10 mouse cellular contexts compared by ENCODE assay signal in the genomic region with DNA sequence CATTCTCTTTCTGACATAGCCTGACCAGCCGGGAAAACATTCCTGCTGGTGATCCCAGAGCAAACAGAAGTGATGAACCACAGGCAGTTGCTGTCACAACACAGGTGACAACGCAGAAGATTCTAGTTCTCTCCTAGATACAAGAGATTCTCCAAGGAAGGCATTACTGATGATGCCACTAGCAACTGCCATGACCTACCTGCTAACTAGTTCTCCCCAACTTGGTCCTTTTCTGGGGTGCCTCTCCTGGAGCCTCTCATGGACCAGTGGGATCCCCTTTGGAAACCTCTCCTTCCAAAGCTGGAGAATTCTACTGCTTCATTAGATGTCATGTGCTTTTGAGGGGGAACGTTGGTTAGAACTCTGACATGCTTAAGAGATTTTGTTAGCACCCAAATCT. TPM values are rescaled to one million over a fixed set of nuclear protein-coding genes. Genes with fewer than 3 reads are reported as not detected.
DNase-seq lines count a peak whose midpoint lies in the region; ATAC-seq and TF ChIP-seq lines count a peak whose summit lies in the region.
"Not testable (repeated sequence)": the region's sequence is repeated elsewhere in the genome, so short reads cannot be mapped to it uniquely, and the experiment has no call there.
"Had no signal": no experiment of that assay in that cellular context is flagged by ENCODE, and none has a peak within 500 bp of the region (broad histone marks: within the 10 kb centered on the region; RNA-seq: fewer than 3 reads in every experiment).

A gene (minus strand): TSS at position 101 of the 400 bp plus-strand sequence.

- H3K9ac ChIP-seq in lung, postnatal 0 days (replicated peaks; ENCODE audit: low read depth): not testable (repeated sequence)

- not testable (repeated sequence) for TF ChIP-seq EP300 in lung, postnatal 0 days (IDR thresholded peaks at IDR 0.05)

- not testable (repeated sequence) for H3K4me1 ChIP-seq in lung, postnatal 0 days (ENCODE audit: insufficient read depth, low read depth, low read length); midbrain, embryonic 10.5 days

- not testable (repeated sequence) for H3K27me3 ChIP-seq in lung, postnatal 0 days (replicated peaks; ENCODE audit: insufficient read depth, low read length); midbrain, embryonic 10.5 days (ENCODE audit: low read depth, poor library complexity, severe bottlenecking)

- 69% methylated on average over 3 of the region's 3 CpGs for WGBS in lung, postnatal 0 days
- WGBS in midbrain, embryonic 10.5 days: 82% methylated on average over 3 of the region's 3 CpGs

- not testable (repeated sequence) for H3K27ac ChIP-seq in lung, postnatal 0 days (ENCODE audit: low read length); midbrain, embryonic 10.5 days (replicated peaks)

- not testable (repeated sequence) for TF ChIP-seq CTCF in lung, postnatal 0 days (IDR thresholded peaks at IDR 0.05)

- not testable (repeated sequence) for H3K9me3 ChIP-seq in lung, postnatal 0 days (ENCODE audit: low read length); midbrain, embryonic 10.5 days (replicated peaks)

- not testable (repeated sequence) for ATAC-seq in lung, postnatal 0 days

- not testable (repeated sequence) for H3K36me3 ChIP-seq in lung, postnatal 0 days (ENCODE audit: insufficient read depth, low read length); midbrain, embryonic 10.5 days

- H3K4me2 ChIP-seq in lung, postnatal 0 days (replicated peaks; ENCODE audit: low read depth, low read length): not testable (repeated sequence)

- DNase-seq in lung, postnatal 0 days (ENCODE audit: low spot score): peak; percentile 1
- DNase-seq in midbrain, embryonic 10.5 days (ENCODE audit: low spot score): peak; percentile 0

- not testable (repeated sequence) for H3K4me3 ChIP-seq in lung, postnatal 0 days (ENCODE audit: low read depth, low read length); midbrain, embryonic 10.5 days

RNA-seq across cellular contexts. Expression of the gene that starts here (rescaled TPM):
- not detected in 2 replicates for polyA plus RNA-seq in lung, postnatal 0 days (2015; fragmentation: Nextera tagmentation; extraction: Ambion mirVana)
- not detected in 2 replicates for polyA plus RNA-seq in midbrain, embryonic 10.5 days (2016; fragmentation: Nextera tagmentation; extraction: Ambion mirVana)
- polyA plus RNA-seq: activated CD4-positive, CD25-positive, alpha-beta regulatory T cell, adult 4 months; adrenal gland, adult 2 months; brain, embryonic 14.5 days; C2C12; CD4-positive, CD25-positive, alpha-beta regulatory T cell, adult 4 months; cerebellum, adult 2 months; G1E; Patski had no signal

Comparison
In these comparisons a context has a peak if more than half of its experiments do, and no peak if none do; other contexts are left out.
1. Peak in DNase-seq in lung, postnatal 0 days; RNA of the gene not detected or under 1 TPM.
2. Peak in DNase-seq in midbrain, embryonic 10.5 days; RNA of the gene not detected or under 1 TPM.